Mouse (Mus musculus): ENCODE data around the gene Olfr713. TPM values are rescaled to one million over a fixed set of nuclear protein-coding genes. Genes with fewer than 3 reads are reported as not detected.

Gene Olfr713
- not detected for total RNA-seq (2023)

DNA sequence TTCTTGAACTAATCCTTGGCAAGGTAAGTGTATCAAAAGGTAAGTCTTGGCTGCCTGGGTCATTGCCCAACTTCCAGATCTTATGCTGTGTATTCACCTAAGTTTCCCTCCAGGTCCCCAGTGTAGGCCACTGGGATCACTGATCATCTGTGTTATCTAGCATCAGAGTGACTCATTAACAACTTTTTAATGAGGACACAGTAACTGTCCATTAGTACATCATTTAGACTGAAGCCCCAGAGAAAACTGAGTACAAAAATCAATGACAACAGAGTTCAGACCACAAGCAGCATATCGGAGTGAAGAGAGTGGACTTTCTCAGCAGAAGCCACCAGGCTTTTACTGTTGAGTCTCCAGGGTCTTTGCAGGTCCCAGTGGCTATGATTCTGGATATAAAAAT, at the start of gene Olfr713:
Gene Olfr713, plus strand, starts transcription at position 301 of the 400 bp plus-strand sequence.

DNA sequence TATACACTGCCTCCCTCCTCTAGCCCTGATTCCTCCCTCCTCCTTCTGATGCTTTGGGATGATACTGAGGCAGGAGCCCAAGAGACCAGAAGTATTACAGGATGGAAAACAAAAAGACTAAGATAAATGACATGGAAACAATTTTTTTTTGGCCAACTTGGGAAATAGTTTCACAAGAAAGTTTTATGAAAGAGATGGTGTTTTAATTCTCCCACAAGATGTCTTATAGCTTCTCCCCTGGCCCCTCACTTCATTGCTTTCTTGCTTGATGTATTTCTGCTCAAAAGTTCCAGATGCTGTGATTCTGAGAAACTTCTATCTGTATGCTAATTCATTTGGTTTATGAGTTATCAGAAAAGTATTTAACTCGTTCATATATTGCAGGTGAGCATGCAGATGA, 25.0 kb upstream of the Olfr713 start, which contains the start of gene Olfr2:
Gene Olfr2, minus strand, starts transcription at position 101 of the 400 bp plus-strand sequence.

DNA sequence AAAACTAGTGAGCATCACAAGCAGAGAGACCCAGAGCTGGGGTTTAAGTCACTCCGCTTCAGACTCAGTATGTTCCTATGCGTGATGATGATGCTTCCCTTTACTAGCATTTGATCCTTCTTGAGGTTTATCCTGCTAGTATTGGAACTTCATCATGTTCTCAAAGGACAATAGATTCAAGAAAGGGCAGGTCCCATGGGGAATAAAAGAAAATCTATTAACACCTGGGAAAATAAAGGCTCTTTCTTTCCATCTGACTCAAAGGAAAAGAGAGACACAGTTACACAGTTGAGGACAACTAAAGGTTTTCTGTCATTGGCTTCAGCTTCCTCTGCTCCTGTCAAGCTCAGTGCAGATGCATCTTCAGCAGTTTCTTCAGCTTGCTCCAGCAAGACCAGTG, 39.7 kb downstream of the Olfr713 start, which contains the start of gene Olfr714:
Gene Olfr714, plus strand, starts transcription at position 301 of the 400 bp plus-strand sequence.

Other genes starting within 250 kb of the Olfr713 start
- not detected for gene Olfr699, start 238.0 kb upstream of the Olfr713 start, total RNA-seq (2023)
- not detected for gene Olfr700, start 222.3 kb upstream of the Olfr713 start, total RNA-seq (2023)
- gene Olfr701, start 217.0 kb upstream of the Olfr713 start, total RNA-seq (2023): not detected
- gene Olfr702, start 197.3 kb upstream of the Olfr713 start, total RNA-seq (2023): not detected
- gene Olfr703, start 187.8 kb upstream of the Olfr713 start, total RNA-seq (2023): not detected
- gene Olfr704, start 168.0 kb upstream of the Olfr713 start, total RNA-seq (2023): not detected
- gene Olfr705, start 154.3 kb upstream of the Olfr713 start, total RNA-seq (2023): not detected
- gene Olfr706, start 143.0 kb upstream of the Olfr713 start, total RNA-seq (2023): not detected
- gene Olfr707, start 129.9 kb upstream of the Olfr713 start, total RNA-seq (2023): not detected
- gene Olfr1532-ps1, start 123.2 kb upstream of the Olfr713 start, total RNA-seq (2023): not detected
- gene Olfr709-ps1, start 99.0 kb upstream of the Olfr713 start, total RNA-seq (2023): 0.12 TPM
- not detected for gene Olfr710, start 82.9 kb upstream of the Olfr713 start, total RNA-seq (2023)
- gene Olfr6, start 67.2 kb upstream of the Olfr713 start, total RNA-seq (2023): not detected
- not detected for gene Olfr711, start 55.7 kb upstream of the Olfr713 start, total RNA-seq (2023)
- not detected for gene Olfr2, start 25.1 kb upstream of the Olfr713 start, total RNA-seq (2023)
- gene Olfr714, start 39.8 kb downstream of the Olfr713 start, total RNA-seq (2023): not detected
- not detected for gene Olfr17, start 62.0 kb downstream of the Olfr713 start, total RNA-seq (2023)
- gene Olfr715b, start 79.2 kb downstream of the Olfr713 start, total RNA-seq (2023): not detected
- gene Olfr715, start 99.9 kb downstream of the Olfr713 start, total RNA-seq (2023): not detected
- not detected for gene Olfr716, start 107.2 kb downstream of the Olfr713 start, total RNA-seq (2023)
- gene Nlrp14, start 135.8 kb downstream of the Olfr713 start, total RNA-seq (2023): not detected
- not detected for gene Rbmxl2, start 178.3 kb downstream of the Olfr713 start, total RNA-seq (2023)